Mouse (Mus musculus) forelimb bud, embryonic 11.5 days (tissue): ENCODE data around the gene Atxn2l.
"Not testable (repeated sequence)": the region's sequence is repeated elsewhere in the genome, so short reads cannot be mapped to it uniquely, and the experiment has no call there.

Experiments
- DNase-seq: peaks from one replicate; pipeline ENCODE4 v3.0.0-alpha.2; 2012; ENCODE audit warnings: low read depth, low spot score

Gene Atxn2l

GRCm38 (mm10) chr7:126491973-126492372 lies 11.3 kb downstream of the Atxn2l start:
- no peak for DNase-seq

DNA sequence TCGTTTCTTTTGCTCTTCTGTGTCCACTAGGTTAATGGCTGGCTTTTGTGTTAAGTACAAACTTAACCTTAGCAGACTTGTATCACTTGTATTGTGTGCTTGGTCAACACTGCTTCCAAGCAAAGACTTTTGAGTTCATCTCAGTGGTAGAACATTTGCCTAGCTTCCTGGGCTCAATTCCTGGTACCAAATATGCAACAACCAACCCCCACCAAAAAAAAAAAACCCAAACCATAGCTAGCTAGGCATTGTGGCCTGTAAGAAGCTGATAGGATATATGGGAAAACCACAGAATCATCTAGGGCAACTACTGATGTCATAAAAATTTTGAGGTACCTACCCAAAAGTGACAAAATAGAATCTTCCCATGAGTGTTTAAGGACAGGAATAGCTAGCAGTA lies 12.2 kb downstream of the Atxn2l start:
- DNase-seq: no peak

DNA sequence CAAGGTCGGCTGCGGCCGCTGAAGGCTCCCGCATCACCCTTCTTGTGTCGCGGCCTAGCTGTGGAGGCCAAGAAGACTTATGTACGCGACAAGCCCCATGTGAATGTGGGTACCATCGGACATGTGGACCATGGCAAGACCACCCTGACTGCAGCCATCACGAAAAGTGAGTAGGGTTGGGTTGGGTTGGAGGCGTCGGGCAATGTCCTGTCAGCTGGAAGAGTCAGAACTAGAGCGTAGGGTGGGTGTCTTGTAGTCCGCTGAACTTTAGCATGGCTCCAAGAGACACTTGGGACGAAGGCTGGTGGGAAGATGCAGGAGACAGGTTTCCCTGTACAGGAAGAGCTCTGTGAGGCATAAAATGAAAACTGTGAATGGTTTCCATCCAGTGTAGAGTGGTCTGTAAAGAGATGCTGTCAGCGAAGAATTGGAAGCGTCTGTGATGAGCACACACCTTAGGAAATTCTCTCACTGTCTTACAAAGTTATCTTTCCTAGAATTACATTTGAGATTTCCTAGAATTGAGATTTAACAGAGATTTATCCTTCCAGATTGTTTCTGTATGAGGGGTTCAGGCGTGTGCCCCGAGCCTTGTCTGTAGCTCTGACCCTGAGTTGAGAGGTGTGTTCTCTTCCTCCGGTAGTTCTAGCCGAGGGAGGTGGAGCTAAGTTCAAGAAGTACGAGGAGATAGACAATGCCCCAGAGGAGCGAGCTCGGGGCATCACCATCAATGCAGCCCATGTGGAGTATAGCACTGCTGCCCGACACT lies 15.4 kb downstream of the Atxn2l start:
- not testable (repeated sequence) for DNase-seq

GRCm38 (mm10) chr7:126487052-126487483 lies 16.2 kb downstream of the Atxn2l start, which contains the start of gene Tufm:
Gene Tufm (plus strand): TSS chr7:126487361.
- DNase-seq: peak; percentile 96

DNA sequence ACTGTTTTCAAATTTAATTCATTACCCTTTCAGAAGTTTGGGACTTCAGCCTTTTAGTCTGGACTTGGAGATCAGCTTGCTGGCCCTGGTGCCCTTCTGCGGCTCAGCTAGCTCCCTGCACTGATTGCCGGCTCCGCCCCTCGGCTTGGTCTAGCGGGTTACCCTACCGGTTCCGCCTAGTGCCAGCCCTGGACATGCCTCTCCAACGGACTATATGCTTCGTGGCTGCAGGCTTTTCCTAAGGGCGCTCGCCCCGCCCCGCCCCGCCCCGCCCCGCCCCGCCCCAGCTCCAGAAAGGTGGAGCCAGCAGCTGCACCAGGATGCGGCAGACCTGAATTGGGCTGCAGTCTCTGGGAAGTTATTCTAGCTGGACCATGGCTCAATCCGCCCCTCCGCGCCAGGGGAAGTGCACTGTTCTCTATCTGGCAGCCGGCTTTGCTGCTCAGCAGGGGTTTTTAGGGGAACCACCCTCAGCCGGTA lies 20.8 kb downstream of the Atxn2l start:
- DNase-seq: peak; percentile 86

DNA sequence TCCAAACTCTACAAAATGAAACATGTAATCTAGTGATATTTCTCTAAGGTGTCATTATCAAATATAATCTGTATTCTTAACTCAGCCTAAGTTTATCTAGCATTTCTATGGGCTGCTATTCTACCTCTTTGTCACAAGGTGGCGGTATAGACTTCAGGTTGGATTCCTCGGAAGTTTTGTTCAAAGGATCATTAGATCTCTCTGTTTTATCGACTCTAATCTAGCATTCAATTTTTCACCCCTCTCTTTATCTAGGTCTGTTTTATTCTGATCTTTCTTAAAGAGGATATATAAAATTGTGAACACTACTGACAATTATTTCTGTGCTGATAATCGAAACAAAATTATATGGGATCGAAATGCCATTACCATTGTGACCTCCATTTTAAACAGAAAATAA lies 21.5 kb downstream of the Atxn2l start:
- DNase-seq: no peak

DNA sequence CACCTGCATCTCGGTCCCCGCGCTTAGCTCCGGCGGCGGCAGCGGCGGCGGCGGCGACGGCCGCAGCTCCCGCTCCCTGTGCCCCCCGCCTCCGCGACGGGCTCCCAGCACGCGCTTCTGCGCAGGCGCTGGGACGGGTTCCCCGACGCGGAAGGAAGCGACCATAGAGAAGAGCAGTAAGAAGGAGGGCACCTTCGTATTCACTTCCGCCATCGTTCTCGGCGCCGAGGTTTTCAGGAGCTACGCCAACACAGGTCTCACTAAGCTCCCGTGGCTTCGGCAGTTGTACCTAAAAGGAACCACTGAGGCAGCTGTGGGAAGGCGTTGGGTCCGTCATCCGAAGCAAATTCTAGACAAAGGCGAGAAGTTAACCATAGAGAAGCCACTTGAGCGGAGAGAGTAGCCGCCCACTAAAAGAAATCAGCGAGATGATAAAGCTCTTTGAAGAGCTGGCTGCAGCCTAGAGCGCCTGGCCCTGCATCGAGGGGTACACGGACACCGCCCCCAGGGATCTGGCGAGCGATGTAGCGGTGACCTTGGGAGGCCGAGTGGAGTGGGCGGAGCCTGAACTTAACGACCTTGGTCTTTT lies 28.1 kb downstream of the Atxn2l start, which contains the start of gene Sh2b1:
Gene Sh2b1 (minus strand): TSS at position 432 of the 589 bp plus-strand sequence.
- DNase-seq: peak; percentile 93

DNA sequence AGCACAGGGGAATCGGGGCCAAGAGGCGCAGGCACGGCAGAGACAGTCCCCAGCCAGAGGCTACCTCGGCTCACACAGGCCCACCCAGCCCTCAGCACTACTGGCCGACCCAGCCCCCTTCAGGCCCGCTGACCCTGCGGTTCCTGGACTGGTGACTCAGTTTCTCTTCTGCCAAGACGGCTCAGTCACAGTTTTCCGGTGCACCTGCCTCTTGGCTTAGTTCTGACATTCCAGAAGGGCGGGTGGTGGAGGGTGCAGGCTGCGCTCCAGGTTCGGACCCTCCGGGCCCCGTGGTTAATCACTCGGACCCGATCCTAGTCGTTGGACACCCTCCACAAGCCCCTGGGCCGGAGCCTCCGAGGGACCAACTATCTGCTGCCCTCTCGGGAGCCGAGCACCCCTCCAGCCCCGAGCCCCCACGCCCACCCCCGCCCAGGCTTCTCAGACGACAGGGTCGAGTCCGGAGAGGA lies 28.7 kb downstream of the Atxn2l start:
- no peak for DNase-seq

DNA sequence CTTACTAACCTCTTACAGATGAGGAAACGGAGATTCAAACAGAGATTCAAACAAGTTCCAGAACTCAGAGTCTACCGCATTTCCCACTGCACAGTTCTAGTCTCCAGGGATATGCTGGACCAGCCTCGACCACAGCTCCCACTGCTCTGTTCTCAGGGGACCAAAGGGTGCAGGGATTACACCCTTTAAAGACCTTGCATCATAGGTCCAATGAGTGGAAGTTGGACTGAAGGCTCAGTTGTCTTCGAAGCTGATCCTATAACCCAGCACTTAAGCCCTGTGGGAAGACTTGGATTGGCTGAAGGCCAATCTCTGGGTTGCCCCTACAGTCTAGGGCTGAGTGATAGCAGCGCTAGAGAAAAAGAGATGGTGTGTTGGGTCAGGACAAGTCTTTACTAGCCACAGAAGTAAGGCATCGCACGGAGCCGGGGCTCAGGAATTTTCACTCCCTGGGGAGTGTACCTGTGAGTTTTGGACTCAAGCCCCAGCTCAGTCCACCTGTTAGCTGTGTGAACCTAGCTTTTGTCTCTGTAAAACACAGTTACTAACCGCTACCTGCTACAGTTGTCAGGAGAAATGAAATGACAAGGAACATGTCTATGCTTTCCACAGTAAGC lies 29.7 kb downstream of the Atxn2l start:
- no peak for DNase-seq

DNA sequence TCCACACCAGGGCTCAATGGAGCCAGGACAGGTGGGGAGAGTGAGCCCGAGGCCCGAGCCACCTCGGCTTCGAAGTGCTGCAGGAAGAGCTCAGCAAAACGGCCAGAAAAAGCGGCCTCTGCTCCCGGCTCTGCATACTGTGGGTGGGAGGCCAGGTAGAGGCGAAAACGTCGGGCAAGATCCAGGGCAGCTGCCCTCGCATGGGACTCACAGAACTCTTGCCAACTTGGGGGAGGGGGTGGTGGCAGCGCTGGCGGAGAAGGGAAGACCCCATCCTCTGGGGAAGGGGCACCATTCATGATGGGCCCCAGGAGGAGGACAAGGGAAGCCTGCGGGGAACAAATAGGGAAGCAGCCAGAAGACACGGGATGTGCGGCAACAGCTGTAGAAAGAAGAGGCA lies 30.5 kb downstream of the Atxn2l start:
- no peak for DNase-seq

GRCm38 (mm10) chr7:126472306-126472705 lies 30.9 kb downstream of the Atxn2l start:
- no peak for DNase-seq

GRCm38 (mm10) chr7:126471853-126472252 lies 31.4 kb downstream of the Atxn2l start:
- no peak for DNase-seq

DNA sequence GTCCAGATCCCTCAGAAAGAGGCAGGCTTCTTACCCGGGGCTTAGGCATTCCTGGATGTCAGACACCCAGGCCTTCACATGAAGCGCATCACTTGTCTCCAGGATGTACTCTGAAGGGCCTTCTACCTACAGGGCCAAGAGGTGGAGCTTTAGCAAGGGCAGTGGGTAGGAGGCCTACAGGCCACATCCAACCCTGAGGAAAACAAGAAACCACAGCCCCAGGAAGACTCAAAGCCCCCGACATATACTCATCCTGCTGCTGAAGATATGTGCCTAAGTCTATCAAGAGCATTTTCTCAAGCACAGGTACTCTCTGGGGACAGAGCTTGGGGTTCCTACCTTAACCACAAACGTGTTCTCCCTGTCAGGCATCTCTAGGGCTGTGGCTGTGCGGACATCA lies 31.9 kb downstream of the Atxn2l start:
- no peak for DNase-seq

GRCm38 (mm10) chr7:126470077-126470476 lies 33.2 kb downstream of the Atxn2l start:
- no peak for DNase-seq

DNA sequence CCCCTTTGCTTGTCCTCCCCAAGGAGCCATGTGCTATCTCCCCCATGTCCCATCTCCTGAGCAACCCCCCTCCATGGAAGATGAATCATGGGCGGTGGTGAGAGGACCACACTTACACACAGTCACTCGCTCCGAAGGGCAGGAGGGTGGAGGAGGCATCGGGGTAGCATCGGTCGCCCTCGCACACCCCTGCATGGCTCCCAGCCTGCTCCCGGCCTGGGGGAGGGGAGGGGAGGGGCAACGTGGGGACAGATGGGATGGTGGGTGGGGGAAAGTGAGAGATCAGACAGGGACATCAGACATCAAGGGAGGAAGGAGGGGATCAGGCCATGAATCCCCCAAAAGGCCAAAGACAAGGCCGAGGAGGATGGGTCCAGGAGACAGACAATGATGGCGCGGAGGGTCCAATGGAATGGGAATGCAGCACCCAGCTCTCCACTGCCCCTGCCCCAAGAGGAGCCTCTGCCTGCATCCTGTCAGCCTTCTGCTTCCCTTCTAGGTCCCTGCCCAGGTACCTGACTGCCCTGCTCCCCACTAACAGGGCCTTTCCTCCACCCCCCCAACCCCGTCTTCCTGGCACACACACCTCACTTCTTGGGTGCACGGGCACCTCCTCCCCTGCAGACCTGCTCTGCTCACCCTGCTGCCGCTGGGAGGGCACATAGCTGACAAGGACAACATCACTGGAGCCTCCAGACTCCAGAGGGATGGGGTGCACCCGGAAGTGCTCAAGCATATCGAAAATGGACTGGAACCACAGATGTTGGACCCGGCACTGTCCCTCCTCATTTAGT lies 35.2 kb downstream of the Atxn2l start:
- no peak for DNase-seq

DNA sequence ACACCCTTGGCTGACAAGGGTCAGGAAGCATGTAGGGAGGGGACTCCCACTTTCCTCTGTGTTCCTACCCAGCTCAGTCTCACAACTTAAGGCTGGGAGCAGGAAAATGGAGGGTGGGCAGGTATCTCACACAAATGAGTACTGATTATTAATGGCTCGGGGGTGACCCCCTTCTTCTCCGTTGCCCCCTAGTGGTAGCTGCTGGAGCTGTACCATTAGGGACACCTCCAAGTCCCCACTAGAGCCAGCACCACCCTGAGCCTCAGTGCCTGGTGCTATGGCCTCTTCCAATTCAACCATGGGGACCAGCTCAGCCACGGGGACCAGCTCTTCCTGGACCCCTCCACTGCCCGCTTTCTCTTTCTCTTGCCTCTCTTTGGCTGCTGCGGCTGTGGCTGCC lies 36.0 kb downstream of the Atxn2l start:
- no peak for DNase-seq

DNA sequence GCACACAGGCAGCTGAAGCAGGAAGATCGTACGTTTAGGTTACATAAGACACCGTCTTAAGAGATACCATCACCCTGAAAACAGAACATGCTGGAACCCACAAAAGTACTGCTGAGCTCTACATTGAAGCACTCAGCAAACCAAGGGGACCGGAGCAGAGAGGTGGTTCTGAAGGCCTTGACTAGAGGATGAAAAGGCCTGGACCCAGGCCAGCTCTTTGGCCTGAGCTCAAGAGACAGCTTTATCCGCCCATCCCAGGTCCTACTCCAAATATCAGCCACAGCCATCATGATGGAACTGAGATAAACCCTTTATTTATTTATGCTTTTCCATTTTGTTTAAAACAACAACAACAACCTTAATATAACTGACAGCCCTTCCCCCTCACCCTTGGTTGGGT lies 36.5 kb downstream of the Atxn2l start:
- DNase-seq: no peak

GRCm38 (mm10) chr7:126466116-126466515 lies 37.1 kb downstream of the Atxn2l start:
- no peak for DNase-seq

GRCm38 (mm10) chr7:126465246-126466030 lies 37.8 kb downstream of the Atxn2l start:
- no peak for DNase-seq

GRCm38 (mm10) chr7:126464836-126465235 lies 38.4 kb downstream of the Atxn2l start:
- no peak for DNase-seq

DNA sequence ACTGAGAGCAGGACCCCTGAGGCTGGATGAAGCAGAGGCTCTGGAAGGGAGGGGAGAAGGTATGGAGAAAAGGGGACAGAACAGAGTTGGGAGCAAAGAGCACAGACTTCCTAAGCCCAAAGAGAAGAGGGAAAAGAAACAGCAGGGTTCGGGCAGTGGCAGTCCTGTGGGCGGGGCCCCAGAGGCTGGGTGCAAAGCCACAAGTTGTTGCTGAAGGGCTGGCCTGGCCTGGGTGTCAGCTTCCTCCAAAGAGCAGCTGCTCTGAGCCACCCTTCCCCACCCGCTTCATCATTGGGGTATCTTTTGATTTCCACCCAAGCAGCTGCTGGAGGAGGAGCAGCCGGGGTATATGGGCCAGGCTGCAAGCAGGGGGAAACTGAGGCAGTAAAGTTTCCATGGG lies 39.1 kb downstream of the Atxn2l start:
- DNase-seq: no peak
